Mouse (Mus musculus): ENCODE results near the gene Snrnp48. TPM values are rescaled to one million over a fixed set of nuclear protein-coding genes. Genes with fewer than 3 reads are reported as not detected.

Gene Snrnp48
- polyA plus RNA-seq, 1 experiment from 2014 or later = 16.3 TPM

GRCm38 (mm10) chr13:38211122-38211521, 6.4 kb downstream of the Snrnp48 start:
- 47% methylated on average over 5 of the region's 5 CpGs for WGBS (ENCODE audit: insufficient replicate concordance)
- no peak for ATAC-seq (ENCODE audit: low read depth)

GRCm38 (mm10) chr13:38218686-38219085, 13.9 kb downstream of the Snrnp48 start:
- Histone ChIP-seq H3K9ac (no peak overlapping the region), H3K9me3 (replicated peaks) (no peaks in the 10 kb centered on the region), H3K36me3 (peaks cover 88% of the 10 kb centered on the region), H3K4me3 (replicated peaks) (no peak overlapping the region), H3K4me2 (no peak overlapping the region), H3K27ac (no peak overlapping the region), H3K27me3 (no peaks in the 10 kb centered on the region), H3K4me1 (replicated peaks) (no peaks in the 10 kb centered on the region)
- no peak for ATAC-seq (ENCODE audit: low read depth)
- 89% methylated on average over 3 of the region's 3 CpGs for WGBS (ENCODE audit: insufficient replicate concordance)
- DNase-seq = no peak

More at GRCm38 (mm10) chr13:38211122-38211521, 6.4 kb downstream of the Snrnp48 start:
- Histone ChIP-seq H3K27ac (no peak overlapping the region), H3K9ac (no peak overlapping the region), H3K27me3 (no peaks in the 10 kb centered on the region), H3K4me1 (replicated peaks) (peaks cover 28% of the 10 kb centered on the region), H3K9me3 (replicated peaks) (no peaks in the 10 kb centered on the region), H3K4me3 (replicated peaks) (no peak overlapping the region), H3K36me3 (peaks cover 59% of the 10 kb centered on the region), H3K4me2 (no peak overlapping the region)
- DNase-seq = no peak

GRCm38 (mm10) chr13:38220331-38220730, 15.6 kb downstream of the Snrnp48 start:
- Histone ChIP-seq H3K9me3 (replicated peaks) (no peaks in the 10 kb centered on the region), H3K4me2 (no peak overlapping the region)
- no peak for ATAC-seq (ENCODE audit: low read depth)

GRCm38 (mm10) chr13:38230177-38230821, 25.6 kb downstream of the Snrnp48 start:
- no peak for ATAC-seq (ENCODE audit: low read depth)
- no peaks in the 10 kb centered on the region for H3K4me1 ChIP-seq (replicated peaks)
- H3K36me3 ChIP-seq = peaks cover 32% of the 10 kb centered on the region
- 64% methylated on average over 9 of the region's 9 CpGs for WGBS (ENCODE audit: insufficient replicate concordance)
- no peak overlapping the region for H3K4me2 ChIP-seq
- H3K9me3 ChIP-seq (replicated peaks) = peaks cover 8% of the 10 kb centered on the region; the same call in 1 of the 2 replicates
- H3K4me3 ChIP-seq (replicated peaks) = no peak overlapping the region
- no peak for DNase-seq
- H3K9ac ChIP-seq = no peak overlapping the region
- H3K27me3 ChIP-seq = no peaks in the 10 kb centered on the region
- H3K27ac ChIP-seq = no peak overlapping the region

More at GRCm38 (mm10) chr13:38220331-38220730, 15.6 kb downstream of the Snrnp48 start:
- H3K4me3 ChIP-seq (replicated peaks) = no peak overlapping the region
- no peaks in the 10 kb centered on the region for H3K4me1 ChIP-seq (replicated peaks)
- no peak overlapping the region for H3K9ac ChIP-seq
- WGBS (ENCODE audit: insufficient replicate concordance) = 82% methylated on average over 6 of the region's 6 CpGs
- H3K27ac ChIP-seq = no peak overlapping the region
- DNase-seq = no peak
- no peaks in the 10 kb centered on the region for H3K27me3 ChIP-seq
- H3K36me3 ChIP-seq = peaks cover 94% of the 10 kb centered on the region

GRCm38 (mm10) chr13:38232411-38232810, 27.7 kb downstream of the Snrnp48 start:
- Histone ChIP-seq H3K36me3 (peaks cover 21% of the 10 kb centered on the region), H3K27me3 (no peaks in the 10 kb centered on the region), H3K27ac (no peak overlapping the region), H3K4me2 (no peak overlapping the region), H3K4me1 (replicated peaks) (no peaks in the 10 kb centered on the region), H3K9me3 (replicated peaks) (peaks cover 8% of the 10 kb centered on the region; the same call in 1 of the 2 replicates), H3K4me3 (replicated peaks) (no peak overlapping the region), H3K9ac (no peak overlapping the region)
- DNase-seq = no peak
- no peak for ATAC-seq (ENCODE audit: low read depth)
- 69% methylated on average over 4 of the region's 4 CpGs for WGBS (ENCODE audit: insufficient replicate concordance)

- WGBS (ENCODE audit: insufficient replicate concordance) = 59% methylated on average over 3 of the region's 3 CpGs
- DNase-seq = no peak
- Histone ChIP-seq H3K27ac (no peak overlapping the region), H3K27me3 (no peaks in the 10 kb centered on the region), H3K9ac (no peak overlapping the region), H3K9me3 (replicated peaks) (peaks cover 8% of the 10 kb centered on the region; the same call in 1 of the 2 replicates), H3K36me3 (peaks cover 15% of the 10 kb centered on the region), H3K4me3 (replicated peaks) (no peak overlapping the region), H3K4me1 (replicated peaks) (no peaks in the 10 kb centered on the region), H3K4me2 (no peak overlapping the region)
- no peak for ATAC-seq (ENCODE audit: low read depth)
Observed at GRCm38 (mm10) chr13:38232856-38233625, 28.3 kb downstream of the Snrnp48 start.

- Histone ChIP-seq H3K4me2 (no peak overlapping the region), H3K4me1 (replicated peaks) (no peaks in the 10 kb centered on the region), H3K36me3 (peaks cover 2% of the 10 kb centered on the region; the same call in 1 of the 2 replicates), H3K9ac (no peak overlapping the region), H3K4me3 (replicated peaks) (no peak overlapping the region), H3K27me3 (no peaks in the 10 kb centered on the region), H3K9me3 (replicated peaks) (no peaks in the 10 kb centered on the region), H3K27ac (no peak overlapping the region)
- DNase-seq (no peak), ATAC-seq (ENCODE audit: low read depth) (no peak)
- WGBS (ENCODE audit: insufficient replicate concordance) = 53% methylated on average over 5 of the region's 5 CpGs
Observed at GRCm38 (mm10) chr13:38234651-38235050, 29.9 kb downstream of the Snrnp48 start.

GRCm38 (mm10) chr13:38235370-38235769, 30.6 kb downstream of the Snrnp48 start:
- Histone ChIP-seq H3K9me3 (replicated peaks) (no peaks in the 10 kb centered on the region), H3K4me3 (replicated peaks) (no peak overlapping the region), H3K4me2 (no peak overlapping the region), H3K4me1 (replicated peaks) (no peaks in the 10 kb centered on the region), H3K27me3 (no peaks in the 10 kb centered on the region), H3K9ac (no peak overlapping the region), H3K36me3 (peaks cover 2% of the 10 kb centered on the region; the same call in 1 of the 2 replicates), H3K27ac (no peak overlapping the region)
- 52% methylated on average over 3 of the region's 3 CpGs for WGBS (ENCODE audit: insufficient replicate concordance)
- no peak for ATAC-seq (ENCODE audit: low read depth)
- DNase-seq = no peak

- H3K4me3 ChIP-seq (replicated peaks) = no peak overlapping the region
- H3K27me3 ChIP-seq = no peaks in the 10 kb centered on the region
- DNase-seq (no peak), ATAC-seq (ENCODE audit: low read depth) (no peak)
- no peak overlapping the region for H3K9ac ChIP-seq
- no peak overlapping the region for H3K4me2 ChIP-seq
- H3K4me1 ChIP-seq (replicated peaks) = no peaks in the 10 kb centered on the region
- no peak overlapping the region for H3K27ac ChIP-seq
- H3K36me3 ChIP-seq = no peaks in the 10 kb centered on the region
- 54% methylated on average over 5 of the region's 5 CpGs for WGBS (ENCODE audit: insufficient replicate concordance)
- no peaks in the 10 kb centered on the region for H3K9me3 ChIP-seq (replicated peaks)
Observed at GRCm38 (mm10) chr13:38248151-38248550, 43.4 kb downstream of the Snrnp48 start.

GRCm38 (mm10) chr13:38251226-38251625, 46.5 kb downstream of the Snrnp48 start:
- no peaks in the 10 kb centered on the region for H3K27me3 ChIP-seq
- no peak for ATAC-seq (ENCODE audit: low read depth)
- no peak overlapping the region for H3K4me2 ChIP-seq
- H3K9me3 ChIP-seq (replicated peaks) = no peaks in the 10 kb centered on the region
- H3K27ac ChIP-seq = no peak overlapping the region
- no peak overlapping the region for H3K9ac ChIP-seq
- H3K36me3 ChIP-seq = no peaks in the 10 kb centered on the region
- H3K4me1 ChIP-seq (replicated peaks) = no peaks in the 10 kb centered on the region
- 66% methylated on average over 3 of the region's 3 CpGs for WGBS (ENCODE audit: insufficient replicate concordance)
- H3K4me3 ChIP-seq (replicated peaks) = no peak overlapping the region
- no peak for DNase-seq

GRCm38 (mm10) chr13:38253696-38254095, 49.0 kb downstream of the Snrnp48 start:
- Histone ChIP-seq H3K27me3 (no peaks in the 10 kb centered on the region), H3K9me3 (replicated peaks) (no peaks in the 10 kb centered on the region), H3K27ac (no peak overlapping the region), H3K4me3 (replicated peaks) (no peak overlapping the region), H3K36me3 (no peaks in the 10 kb centered on the region), H3K4me1 (replicated peaks) (no peaks in the 10 kb centered on the region), H3K9ac (no peak overlapping the region), H3K4me2 (no peak overlapping the region)
- WGBS (ENCODE audit: insufficient replicate concordance) = 70% methylated on average over 9 of the region's 9 CpGs
- ATAC-seq (ENCODE audit: low read depth) (no peak), DNase-seq (no peak)

Data from liver, embryonic 13.5 days (tissue).